Mouse (Mus musculus): ENCODE data around the gene Ntm. TPM values are rescaled to one million over a fixed set of nuclear protein-coding genes. Genes with fewer than 3 reads are reported as not detected.

Gene Ntm
- polyA plus RNA-seq, 2 experiments from 2014 or later: not detected

DNA sequence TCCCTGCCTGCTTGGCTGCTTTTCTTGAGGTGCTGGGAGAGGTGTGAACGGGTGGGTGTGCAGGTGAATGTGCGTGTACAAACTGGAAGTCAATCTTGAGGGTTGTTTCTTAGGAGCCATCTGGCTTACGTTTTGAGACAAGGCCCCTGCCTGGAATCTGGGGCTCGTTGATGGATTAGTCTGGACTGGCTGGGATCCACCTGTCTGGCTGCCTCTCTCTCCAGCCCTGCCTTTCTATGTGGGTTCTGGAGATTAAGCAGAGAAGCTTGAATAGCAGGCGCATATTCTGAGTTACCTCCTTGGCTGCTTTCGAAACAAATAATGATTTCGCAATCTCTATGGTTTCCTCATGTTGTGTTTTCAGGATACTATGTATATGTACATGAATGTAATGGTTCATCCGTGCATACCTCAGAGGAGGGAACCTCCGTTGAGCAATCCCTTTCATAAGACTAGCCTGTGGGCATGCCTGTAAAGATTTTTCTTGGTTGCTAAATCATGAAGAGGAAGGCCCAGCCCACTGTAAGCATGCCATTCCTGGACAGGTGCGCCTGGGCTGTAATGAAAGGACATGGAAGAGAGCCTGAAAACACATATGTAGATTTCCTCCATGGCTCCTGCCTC, 499.9 kb downstream of the Ntm start:
- ATAC-seq: no peak

DNA sequence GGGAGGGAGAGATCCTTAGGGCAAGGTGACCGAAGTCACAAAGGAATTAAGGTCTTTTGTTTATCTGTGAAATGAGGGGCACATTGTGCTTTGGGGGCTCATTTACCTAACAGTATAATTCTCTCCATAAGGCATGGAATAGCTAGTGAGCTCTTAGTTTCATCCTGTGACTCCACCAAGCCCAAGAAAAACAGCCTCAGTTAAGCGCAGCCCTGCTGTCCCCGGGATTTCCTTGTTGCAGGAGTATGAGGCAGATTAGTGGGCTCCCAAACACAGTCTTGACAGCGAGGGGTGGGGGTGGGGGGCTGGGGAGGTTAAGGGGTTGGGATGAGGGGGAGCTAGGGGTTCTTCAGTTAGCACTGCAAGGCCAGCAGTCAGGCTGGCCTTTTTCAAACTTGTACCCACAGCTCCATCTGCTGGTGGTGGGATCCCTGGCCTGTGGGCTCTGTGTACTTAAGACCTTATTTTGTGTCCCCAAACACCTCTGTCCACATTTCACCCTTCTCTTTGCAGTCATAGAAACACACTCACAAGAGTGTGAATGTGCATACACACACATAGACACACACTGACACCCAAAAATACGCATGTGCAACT, 504.9 kb downstream of the Ntm start:
- no peak for ATAC-seq

DNA sequence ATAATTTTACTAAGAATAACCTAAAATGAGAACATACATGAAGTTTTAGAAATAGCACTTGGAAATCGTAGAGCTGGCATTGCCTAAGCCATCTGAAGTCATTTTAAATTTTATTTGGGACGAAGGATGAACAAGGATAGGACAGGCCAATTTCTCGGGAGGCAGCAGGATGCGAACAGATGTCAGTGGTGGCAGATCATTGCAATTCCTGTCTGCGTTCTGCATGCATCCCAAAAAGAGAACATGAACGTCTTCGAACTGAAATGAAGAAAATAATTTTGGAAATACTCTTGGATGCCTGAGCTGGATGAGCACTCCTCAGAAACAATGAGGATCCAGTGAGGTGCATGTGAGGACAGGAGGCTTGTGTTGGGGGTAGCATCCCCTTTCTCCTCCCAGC, 506.9 kb downstream of the Ntm start:
- ATAC-seq: no peak

DNA sequence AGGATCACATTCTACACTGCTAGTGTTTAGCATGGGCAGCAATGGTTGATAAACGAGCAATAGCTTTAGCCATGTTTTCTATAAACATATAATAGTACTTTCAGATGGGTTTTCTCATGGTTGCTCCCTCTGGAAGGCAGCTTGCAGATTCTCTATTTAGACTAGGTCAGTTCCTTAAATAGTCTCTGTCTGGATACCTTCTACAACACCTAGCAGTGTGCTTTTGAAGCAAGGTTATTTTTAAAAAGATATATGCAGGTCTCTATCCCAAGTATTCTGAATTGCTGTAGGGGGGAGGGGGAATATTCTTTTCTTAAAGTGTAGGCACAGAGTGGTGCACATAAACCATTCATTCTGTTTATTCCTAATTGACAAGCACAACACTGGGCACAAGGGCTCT, 511.7 kb downstream of the Ntm start:
- ATAC-seq: no peak

DNA sequence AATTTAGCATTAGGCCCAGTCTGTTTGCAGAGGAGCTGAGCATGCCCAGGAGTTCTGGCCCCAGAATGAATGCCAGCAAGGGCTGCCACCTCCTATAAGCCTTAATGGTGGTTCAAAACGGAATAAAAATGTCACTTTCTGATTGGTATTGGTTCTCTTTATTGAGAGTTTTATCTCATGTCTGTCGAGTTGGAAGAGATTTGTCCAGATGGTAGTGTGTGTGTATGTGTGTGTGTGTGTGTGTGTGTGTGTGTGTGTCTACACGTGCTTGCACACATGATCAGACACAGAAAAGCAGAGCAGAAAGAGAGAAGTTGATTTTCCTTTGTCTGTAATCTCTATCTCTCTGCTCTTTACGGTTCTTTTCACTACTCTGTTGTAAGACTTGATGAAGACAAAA, 518.9 kb downstream of the Ntm start:
- ATAC-seq: no peak

DNA sequence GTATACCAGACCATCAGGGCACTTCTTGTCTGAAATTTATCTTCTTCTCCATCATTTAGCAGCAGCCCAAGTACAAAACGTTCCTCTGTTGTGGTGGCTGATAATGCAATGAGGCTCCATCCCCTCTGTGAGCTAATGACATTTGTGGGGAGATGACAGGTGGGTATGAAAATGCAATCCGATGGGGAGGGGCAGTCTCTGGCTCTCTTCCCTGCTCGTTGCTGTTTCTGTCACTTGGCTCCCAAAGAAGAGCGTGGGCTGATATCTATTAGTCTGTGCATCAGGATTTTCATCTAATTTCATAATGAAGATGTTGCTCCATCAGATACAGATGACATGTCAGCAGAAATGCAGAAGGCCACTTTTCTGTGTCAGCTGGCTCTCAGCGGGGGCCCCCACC, 523.5 kb downstream of the Ntm start:
- no peak for ATAC-seq

DNA sequence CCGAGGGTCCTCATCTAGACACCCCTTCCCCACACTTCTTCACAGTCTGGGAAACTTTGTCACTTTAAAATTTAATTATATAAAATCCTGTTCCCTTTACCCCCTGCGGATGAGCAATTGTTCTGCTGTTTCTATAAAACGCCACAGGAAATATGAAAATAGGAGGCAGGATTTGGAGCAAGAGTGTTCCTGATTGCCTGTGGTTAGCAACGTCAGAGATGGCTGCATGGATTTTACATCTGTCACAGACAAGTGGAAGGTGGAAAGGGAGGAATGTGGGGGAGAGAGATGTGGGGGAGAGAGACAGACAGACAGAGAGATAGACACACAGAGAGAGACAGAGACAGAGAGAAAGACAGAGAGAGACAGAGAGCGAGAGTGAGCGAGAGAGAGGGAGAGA, 528.3 kb downstream of the Ntm start:
- no peak for ATAC-seq

DNA sequence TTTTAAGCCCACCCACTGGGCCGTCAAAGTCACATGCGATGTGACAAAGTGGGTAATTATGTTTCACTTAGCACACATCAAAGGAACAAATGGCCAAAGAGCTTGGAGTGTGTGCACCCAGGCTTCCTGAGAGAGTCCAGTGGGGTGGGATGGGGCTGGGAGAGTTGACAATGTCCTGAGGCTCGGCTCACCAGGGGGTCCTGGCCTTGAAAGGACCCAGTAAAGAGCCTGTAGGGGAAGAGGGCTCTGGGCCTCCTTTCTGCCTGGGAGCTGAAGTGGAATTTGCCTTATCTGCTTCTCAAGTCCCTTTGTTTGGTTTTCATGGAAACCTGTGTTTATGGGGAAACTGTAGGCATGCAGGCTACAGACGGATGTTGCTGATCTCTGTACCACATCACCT, 529.0 kb downstream of the Ntm start:
- no peak for ATAC-seq

DNA sequence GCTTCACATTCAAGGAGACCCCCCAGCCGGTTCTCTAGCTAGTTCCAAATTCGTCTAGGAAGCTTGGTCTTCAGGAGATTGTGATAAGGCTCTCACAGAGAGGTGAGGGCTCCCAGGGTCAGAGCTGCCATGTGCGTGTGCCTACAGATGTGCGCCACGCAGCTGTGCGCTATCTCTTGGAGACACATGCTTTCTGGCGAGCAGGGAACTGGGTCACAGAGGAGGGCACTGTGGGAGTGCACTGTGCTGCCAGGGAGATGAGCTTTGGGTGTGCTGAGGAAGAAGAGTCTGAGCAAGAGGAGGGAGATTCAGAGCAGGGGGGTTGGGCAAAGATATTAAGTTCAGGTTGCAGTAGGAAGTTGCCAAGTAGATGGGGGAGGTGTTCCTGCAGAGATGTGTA, 529.8 kb downstream of the Ntm start:
- no peak for ATAC-seq

DNA sequence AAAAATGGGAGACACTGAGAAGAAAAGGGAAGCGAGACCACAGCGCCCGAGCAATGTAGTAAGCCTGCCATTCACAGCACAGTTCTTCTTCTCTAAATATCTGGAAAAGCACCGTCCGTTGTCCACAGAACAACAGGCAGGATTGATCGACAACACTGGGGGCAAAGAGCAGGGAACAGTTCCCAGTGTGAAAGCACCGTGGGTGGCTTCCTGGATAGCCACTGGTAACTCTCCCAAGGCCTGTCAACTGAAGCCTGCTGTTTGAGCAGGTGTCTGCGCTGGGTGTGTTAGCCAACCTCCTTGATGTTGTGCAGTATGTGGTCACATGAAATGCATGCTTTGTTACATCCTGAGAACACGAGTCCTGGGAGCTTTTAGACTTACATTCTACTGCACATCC, 531.4 kb downstream of the Ntm start:
- ATAC-seq: no peak

DNA sequence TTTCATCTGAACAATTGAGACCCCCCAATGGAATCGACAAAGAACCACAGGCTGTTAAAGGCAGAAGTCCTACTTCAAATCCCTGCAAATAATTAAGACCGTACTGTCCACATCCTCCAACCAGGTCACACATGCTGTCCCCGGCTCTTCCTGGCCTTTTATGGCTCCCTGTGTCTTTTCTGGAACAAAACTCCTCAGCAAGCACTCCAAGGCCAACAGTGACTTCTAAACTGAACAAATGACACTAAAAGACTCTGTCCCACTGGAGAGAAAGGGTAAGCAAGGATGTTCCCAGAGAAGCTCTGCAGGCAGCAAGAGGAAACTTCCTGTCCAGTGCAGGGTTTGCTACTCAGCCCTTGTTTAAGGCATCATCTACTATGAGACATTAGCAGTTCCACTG, 532.8 kb downstream of the Ntm start:
- no peak for ATAC-seq

DNA sequence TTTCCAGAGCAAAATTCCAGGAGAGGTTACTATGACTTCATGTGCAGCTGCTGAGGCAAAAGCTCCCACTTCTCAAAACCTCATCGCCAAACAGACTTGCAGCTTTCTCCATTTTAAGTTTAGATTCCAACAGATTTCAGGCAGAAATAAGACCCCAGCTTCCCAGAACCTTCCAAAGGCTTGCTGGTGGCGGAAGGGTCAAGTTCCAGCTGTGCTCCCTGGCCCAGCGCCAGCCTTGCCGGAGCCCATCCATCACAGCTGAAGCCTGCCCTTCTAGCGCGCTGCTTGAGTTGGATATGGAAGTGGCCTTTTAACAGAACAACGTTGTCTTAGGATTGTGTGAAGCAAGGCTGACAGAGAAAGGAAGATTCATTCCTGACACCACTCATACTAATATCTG, 534.6 kb downstream of the Ntm start:
- ATAC-seq: no peak

DNA sequence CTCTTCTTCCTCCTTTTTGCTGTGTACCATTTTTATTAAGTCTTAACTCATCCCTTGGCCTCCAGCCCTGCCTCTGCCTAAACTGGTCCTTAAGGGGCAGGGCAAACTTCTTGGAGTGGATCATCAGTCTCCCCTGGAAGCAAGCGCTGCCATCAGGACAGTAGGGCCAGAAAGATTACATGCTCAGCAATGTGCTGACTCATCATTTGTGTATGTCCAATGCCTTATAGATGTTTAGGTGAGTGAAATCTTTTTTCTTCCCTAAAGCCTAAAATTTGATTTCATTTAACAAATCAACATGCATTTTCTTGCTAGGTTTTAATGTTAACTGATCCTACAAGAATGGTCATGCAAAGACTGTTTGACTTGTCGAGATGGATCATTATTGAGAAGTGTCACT, 536.7 kb downstream of the Ntm start:
- no peak for ATAC-seq

DNA sequence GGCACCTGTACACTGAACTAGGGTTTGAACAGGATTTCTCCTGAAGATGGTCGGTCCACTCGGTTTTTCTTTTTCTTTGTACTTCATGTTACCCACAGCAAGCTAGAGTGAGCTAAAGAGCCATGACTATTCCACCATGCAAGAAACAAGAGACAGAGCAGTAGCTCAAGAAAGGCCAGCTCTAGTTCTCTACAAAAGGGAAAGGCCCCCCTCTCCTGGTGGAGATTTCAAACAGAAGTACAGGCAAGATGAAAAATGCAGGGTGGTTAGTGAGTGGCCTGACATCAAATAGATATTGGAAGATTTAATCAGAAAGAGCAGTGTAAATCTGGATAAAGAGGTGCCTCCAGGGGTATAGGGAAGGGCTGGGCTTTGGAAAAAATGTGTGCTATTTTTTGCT, 547.4 kb downstream of the Ntm start:
- no peak for ATAC-seq

DNA sequence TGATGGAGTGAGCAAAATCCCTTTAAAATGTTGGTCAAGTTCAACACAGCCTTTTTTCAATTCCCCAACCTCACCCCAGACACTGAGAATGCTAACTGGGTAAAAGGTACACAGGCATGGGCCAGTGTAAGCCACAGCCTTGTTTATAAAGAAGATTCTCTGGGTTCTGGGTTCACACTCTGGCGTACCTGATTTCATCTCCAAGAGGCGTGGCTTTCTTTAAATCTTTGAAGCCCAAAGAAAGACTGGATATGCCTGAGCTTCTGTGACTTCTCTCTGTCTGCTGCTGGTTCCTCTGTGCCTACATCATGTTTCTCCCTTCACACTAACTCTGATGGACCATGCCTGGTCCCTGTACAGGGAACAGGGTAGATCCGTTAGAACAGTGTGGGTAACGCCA, 549.8 kb downstream of the Ntm start:
- no peak for ATAC-seq

DNA sequence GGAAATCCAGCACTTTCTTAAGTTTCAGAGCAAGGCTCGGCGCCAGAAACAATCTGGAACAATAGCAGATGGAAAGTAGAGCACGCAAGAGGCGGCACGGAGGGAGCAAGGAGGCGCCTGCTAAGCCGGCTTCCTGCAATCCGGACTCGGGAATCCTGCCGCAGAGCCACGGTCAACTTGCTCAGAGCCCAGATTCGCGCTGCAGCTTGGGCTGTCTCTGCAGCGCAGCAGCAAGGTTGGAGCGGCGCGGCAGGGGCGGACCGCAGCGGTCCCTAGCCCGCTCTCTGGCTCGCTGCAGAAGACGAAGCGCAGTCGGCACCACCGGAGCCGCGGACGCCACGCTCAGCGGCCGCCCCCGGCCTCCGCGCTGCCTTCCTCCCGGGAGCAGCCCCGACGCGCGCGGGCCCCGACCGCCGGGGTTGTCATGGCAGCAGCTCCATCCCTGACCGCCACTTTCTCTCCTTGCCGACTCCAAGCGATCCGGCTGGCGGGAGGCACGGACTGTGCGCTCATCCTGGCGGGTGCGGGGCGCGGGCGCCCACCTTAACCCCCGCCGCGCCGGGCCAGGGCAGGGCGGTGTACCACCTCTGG, 550.7 kb downstream of the Ntm start:
- ATAC-seq: no peak

DNA sequence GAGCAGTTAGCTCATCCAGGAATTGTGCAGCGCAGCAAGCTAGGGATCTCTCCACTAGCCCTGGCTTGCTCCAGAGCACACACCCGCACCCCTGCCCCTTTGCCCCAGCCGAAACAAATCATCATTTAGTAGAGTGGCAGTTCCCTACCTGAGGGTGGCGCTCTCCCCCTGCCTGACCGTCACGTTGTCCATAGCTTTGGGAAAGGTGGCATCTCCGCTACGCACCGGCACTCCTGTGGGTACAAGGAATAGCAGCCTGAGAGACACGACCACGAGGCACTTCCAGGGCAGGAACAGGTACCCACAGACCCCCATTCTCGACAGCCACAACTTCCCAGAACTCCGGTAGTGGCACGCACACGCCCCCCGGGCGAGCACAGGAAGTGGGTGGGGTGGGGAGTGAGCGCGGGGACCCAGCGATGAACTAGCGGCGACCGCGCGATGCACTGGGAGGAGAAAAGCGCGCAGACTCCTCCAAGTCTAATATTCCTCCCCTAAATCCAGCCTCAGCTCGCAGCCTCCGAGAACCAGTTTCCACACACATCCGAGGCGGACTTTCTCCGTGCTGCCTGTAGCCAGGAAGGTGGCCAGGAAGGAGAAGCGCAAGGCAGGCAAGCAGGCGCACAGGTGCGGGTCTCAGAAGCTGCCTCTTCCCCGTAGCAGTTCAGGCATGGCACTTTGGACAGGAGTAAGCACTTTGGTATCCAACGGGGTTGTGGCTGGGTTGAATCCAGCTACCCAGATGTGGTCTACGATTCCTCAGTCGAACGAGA, 551.3 kb downstream of the Ntm start:
- ATAC-seq: no peak

DNA sequence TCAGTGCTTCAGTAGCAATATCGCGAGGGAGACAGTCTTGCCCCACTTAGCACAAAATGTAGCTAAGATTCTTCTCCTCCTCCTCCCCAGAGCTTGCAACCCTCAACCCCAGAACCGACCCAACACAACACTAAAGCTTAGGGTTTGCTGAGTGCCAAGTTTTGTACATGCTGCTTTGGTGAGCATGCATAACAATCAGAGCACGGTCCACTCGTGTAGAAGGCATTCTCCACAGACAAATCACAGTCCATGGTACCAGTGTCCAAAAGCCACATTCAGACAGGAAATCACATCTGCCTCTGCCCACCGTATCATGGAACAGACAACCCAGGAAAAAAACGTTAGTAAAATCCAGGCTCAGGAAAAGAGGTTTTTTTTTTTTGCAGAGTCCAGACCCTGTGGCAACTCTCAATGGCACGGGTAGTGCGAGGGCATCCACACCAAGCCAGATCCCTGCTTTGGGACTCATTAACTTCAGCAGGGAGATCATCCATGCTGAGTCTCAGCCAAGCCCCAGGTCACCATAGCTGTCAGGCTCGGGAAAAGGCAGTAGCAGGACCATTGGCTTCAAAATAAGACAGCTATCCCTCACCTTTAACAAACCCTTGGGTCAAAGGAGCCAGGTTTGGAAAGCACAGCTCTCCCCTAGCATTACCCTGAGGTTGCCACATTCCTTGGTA, 552.1 kb downstream of the Ntm start:
- ATAC-seq: no peak

DNA sequence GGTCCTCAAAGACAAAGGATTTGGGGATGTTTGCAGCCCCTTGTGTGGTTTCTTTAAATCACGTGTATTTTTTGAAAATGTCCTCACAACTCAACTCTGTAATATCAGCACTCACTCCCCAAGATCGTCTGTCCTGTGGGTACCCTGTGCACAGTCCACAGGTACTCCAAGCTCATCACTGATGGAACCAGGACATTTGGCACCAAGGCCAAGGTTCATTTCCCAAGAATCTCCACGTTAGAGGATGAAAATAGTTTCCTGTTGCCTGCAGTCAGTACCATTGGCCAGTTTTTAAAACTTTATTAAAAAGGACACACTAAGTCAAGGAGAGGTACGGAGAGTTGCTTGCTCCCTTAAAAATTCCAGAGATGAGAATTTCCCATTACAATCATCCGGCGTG, 552.7 kb downstream of the Ntm start:
- no peak for ATAC-seq

DNA sequence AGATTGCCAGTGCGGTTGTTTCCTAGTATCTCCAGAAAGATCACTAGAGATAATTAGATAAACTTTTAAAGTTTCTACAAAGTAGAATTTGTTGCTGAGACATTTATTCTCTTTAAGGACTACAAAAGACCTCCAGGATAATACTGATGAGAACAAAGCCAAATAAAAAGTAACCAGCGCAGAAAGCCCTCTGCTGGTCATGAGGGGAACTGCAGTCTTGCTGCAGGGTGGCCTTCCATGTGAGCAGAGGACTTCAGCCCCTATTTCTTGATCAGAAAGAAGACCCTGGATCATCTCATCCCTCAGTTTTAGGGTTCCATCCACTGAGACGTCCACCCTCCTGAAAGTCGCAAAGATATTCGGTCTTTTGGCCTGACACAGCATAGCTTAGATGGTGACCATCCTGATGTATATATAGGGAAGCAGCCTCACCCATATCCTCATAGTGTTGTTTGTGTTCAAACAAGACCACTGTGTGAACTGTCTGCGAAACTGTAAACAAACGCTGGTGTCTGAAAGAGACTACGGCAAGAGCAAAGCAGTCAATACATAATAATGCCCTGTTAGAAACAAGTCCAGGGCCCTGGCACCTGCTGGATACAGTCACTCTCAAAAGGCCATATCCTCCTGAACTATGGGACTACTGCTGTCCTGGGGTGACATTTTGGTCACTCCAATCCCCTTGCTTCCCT, 553.6 kb downstream of the Ntm start:
- ATAC-seq: no peak

DNA sequence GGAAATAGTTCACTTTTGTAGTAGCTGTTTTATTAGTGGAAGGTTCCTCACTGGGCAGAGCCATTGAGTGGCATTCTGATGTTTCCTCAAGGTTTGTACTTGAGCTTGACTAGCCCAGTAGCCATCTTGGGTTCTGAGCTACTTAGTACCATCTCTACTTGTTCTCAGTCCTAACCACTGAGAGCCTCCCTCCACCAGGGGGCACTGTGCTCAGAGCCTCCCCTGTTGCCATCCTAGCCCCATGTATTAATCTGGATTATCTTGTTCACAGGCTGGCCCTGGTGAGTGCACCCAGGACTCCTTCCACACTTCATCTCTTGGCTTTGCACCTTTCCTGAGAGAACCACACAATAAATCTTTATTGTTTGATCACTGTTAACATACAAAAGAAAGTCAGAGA, 555.0 kb downstream of the Ntm start:
- no peak for ATAC-seq

DNA sequence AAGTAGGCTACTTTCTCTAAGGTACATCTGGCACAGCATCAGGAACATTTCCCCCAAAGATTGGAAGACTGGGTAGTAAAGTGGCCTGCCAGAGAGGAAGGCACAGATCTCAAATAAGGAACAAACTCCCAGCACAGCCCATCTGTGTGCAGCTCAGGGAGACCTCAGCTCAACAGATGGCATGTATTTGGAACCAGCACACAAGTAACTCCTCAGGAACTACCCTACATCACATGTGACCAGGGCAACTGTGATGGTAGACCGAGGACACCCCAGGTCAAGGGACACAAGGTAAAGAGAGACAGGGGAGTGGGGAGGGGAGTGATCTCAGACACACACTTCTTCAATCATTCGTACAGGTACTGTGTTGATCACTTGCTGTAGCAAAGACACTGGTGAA, 556.0 kb downstream of the Ntm start:
- ATAC-seq: no peak

DNA sequence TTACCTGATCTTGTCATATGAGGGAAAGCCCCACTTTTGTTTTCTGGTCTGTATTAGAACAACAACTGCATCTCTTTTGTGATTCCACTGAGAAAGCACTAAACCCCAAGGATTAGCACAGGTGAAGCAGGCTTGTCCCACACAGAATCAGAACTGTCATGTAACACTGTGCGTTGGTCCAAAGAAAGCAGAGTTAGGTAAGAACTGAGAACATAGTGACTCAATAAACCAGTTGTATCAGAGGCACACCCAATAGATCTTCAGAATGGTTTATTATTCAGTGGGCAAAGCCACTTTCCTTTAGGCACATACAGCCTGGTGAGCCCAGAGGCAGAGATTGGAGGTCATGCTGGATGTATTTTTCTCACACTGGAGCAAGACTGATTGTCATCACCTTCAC, 556.9 kb downstream of the Ntm start:
- no peak for ATAC-seq

Measured in activated CD4-positive, CD25-positive, alpha-beta regulatory T cell, adult 4 months (primary cell).